Mouse (Mus musculus) myocyte (in vitro differentiated cells): ENCODE measurements around the gene Cnga4. TPM values are rescaled to one million over a fixed set of nuclear protein-coding genes. Genes with fewer than 3 reads are reported as not detected.

Experiments used
- H3K27me3 ChIP-seq: one replicate; pipeline ENCODE4 v1.6.1; 2011; ENCODE audit not compliant: control insufficient read depth, insufficient read depth, insufficient read length
- H3K36me3 ChIP-seq: one replicate; pipeline ENCODE4 v1.6.1; 2011; ENCODE audit not compliant: control insufficient read depth, insufficient read depth
- H3K4me2 ChIP-seq: one replicate; pipeline ENCODE4 v1.6.1; 2011; ENCODE audit warnings: low read depth, control low read depth
- H3K4me3 ChIP-seq: one replicate; pipeline ENCODE4 v1.5.1; 2011; ENCODE audit warnings: mild to moderate bottlenecking, control low read depth, moderate library complexity
- H3K79me2 ChIP-seq: one replicate; pipeline ENCODE4 v1.6.1; 2011; ENCODE audit not compliant: control insufficient read depth, insufficient read depth
- H3ac ChIP-seq: one replicate; pipeline ENCODE4 v1.6.1; 2011; ENCODE audit not compliant: control insufficient read depth, insufficient read length
- CEBPB ChIP-seq: IDR thresholded peaks from 2 replicates; pipeline ENCODE4 v1.6.1; 2011; ENCODE audit warnings: mild to moderate bottlenecking, moderate library complexity; ENCODE audit not compliant: poor library complexity, insufficient read depth, severe bottlenecking
- E2F4 ChIP-seq: IDR thresholded peaks from one replicate; pipeline ENCODE4 v1.6.1; 2011; ENCODE audit warnings: mild to moderate bottlenecking, control low read depth, moderate library complexity; ENCODE audit not compliant: insufficient read depth
- MAX ChIP-seq: IDR thresholded peaks from one replicate; pipeline ENCODE4 v1.6.1; 2011; ENCODE audit warnings: low read depth, mild to moderate bottlenecking, control low read depth
- MYOD1 ChIP-seq, 3 experiments: IDR thresholded peaks; one replicate each; pipeline ENCODE4 v1.6.1; 2011; ENCODE audit warnings: control low read depth in 2 of 3, low read depth in 2 of 3, mild to moderate bottlenecking in 2 of 3, moderate library complexity in 1 of 3; ENCODE audit not compliant: insufficient read length in 2 of 3, control insufficient read depth in 1 of 3
- MYOG ChIP-seq, 3 experiments: IDR thresholded peaks; one replicate each; pipeline ENCODE4 v1.6.1; 2011; ENCODE audit warnings: control low read depth in 2 of 3, low read depth in 2 of 3, mild to moderate bottlenecking in 2 of 3; ENCODE audit not compliant: insufficient read length in 2 of 3, control insufficient read depth in 1 of 3, insufficient read depth in 1 of 3
- POLR2A ChIP-seq: IDR thresholded peaks from one replicate; pipeline ENCODE4 v1.6.1; 2011; ENCODE audit warnings: low read depth, mild to moderate bottlenecking, control low read depth, moderate library complexity; ENCODE audit not compliant: insufficient read length
- POLR2AphosphoS2 ChIP-seq: IDR thresholded peaks from one replicate; pipeline ENCODE4 v1.6.1; 2011; ENCODE audit warnings: low read depth, control low read depth; ENCODE audit not compliant: insufficient read length
- REST ChIP-seq: IDR thresholded peaks from one replicate; pipeline ENCODE4 v1.6.1; 2011; ENCODE audit warnings: mild to moderate bottlenecking, control low read depth, moderate library complexity; ENCODE audit not compliant: insufficient read depth, insufficient read length
- SRF ChIP-seq: IDR thresholded peaks from one replicate; pipeline ENCODE4 v1.6.1; 2011; ENCODE audit warnings: low read depth; ENCODE audit not compliant: control insufficient read depth, insufficient read length
- TCF12 ChIP-seq: IDR thresholded peaks from one replicate; pipeline ENCODE4 v1.6.1; 2011; ENCODE audit warnings: mild to moderate bottlenecking, control low read depth; ENCODE audit not compliant: poor library complexity, insufficient read depth, severe bottlenecking
- TCF3 ChIP-seq: IDR thresholded peaks from one replicate; pipeline ENCODE4 v1.6.1; 2011; ENCODE audit warnings: low read depth, control low read depth; ENCODE audit not compliant: insufficient read length
- USF1 ChIP-seq: IDR thresholded peaks from one replicate; pipeline ENCODE4 v1.6.1; 2011; ENCODE audit warnings: low read depth, mild to moderate bottlenecking, control low read depth, moderate library complexity
- polyA plus RNA-seq: library from polyadenylated mRNA; unstranded; fragments of >200 nt; fragmentation: generic; extraction: Trizol; gene quantifications from one replicate; pipeline ENCODE4 v1.2.1, GENCODE M21; 2012; ENCODE audit warnings: missing spikeins

Gene Cnga4
- polyA plus RNA-seq, 1 experiment: 0.05 TPM

DNA sequence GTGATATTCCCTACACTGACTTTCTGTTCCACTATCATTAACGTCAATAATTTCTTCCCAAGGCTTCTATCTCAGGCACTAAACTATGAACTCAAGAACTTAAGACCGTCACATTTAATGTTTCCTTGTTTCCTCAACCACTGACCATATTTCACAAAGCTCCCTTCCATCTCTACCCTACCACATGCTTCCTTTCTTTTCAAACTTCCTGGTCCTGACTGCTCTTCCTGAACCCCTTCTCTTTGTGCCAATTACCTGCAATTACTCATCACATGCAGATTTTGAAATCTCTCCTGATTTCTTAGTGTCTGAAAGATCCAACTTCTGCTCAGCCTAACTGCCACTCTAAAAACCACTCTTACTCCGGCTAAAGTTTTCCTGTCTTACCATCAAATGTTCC, 24.0 kb upstream of the Cnga4 start:
- no peak overlapping the region for H3K4me2 ChIP-seq
- H3K27me3 ChIP-seq: no peaks in the 10 kb centered on the region
- TF ChIP-seq E2F4 (no peak), USF1 (no peak), MYOG (IDR thresholded peaks at IDR 0.05; ENCODE audit: control insufficient read depth in 1 of 3, insufficient read depth in 1 of 3, insufficient read length in 2 of 3, low read depth in 2 of 3) (no peak)
- peaks cover 42% of the 10 kb centered on the region for H3K36me3 ChIP-seq
- H3ac ChIP-seq: no peak overlapping the region
- no peak overlapping the region for H3K4me3 ChIP-seq
- no peaks in the 10 kb centered on the region for H3K79me2 ChIP-seq

DNA sequence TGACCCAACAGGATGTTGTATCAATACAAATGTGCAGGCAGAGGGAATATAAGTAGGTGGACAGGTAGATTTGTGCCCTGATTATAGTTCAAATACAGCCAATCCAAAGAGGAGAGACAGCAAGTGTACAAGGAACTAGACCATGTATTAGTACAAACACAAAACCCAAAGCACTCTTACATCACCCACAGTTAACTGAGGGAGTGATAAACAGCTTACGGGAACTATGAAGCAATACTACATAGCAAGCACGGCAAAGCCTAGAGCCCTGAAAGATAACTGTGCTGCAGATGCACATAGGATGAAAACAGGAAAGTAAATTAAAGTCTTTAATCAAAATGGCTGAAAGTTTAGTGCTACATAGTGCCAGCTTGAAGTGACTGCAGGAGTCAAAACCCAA, 16.7 kb upstream of the Cnga4 start:
- no peaks in the 10 kb centered on the region for H3K27me3 ChIP-seq
- TF ChIP-seq TCF12: no peak
- TF ChIP-seq MYOD1 (IDR thresholded peaks at IDR 0.05; ENCODE audit: control insufficient read depth in 1 of 3, insufficient read length in 2 of 3, low read depth in 2 of 3): no peak
- no peak for TF ChIP-seq MAX
- no peak for TF ChIP-seq REST
- no peak for TF ChIP-seq TCF3
- TF ChIP-seq POLR2AphosphoS2: no peak
- TF ChIP-seq CEBPB: no peak
- no peak for TF ChIP-seq POLR2A
- no peak for TF ChIP-seq SRF
- no peak for TF ChIP-seq MYOG (IDR thresholded peaks at IDR 0.05; ENCODE audit: control insufficient read depth in 1 of 3, insufficient read depth in 1 of 3, insufficient read length in 2 of 3, low read depth in 2 of 3)
- no peak for TF ChIP-seq E2F4
- TF ChIP-seq USF1: no peak
- H3K4me3 ChIP-seq: no peak overlapping the region
- H3K4me2 ChIP-seq: no peak overlapping the region
- H3ac ChIP-seq: no peak overlapping the region
- peaks cover 39% of the 10 kb centered on the region for H3K36me3 ChIP-seq
- no peaks in the 10 kb centered on the region for H3K79me2 ChIP-seq

DNA sequence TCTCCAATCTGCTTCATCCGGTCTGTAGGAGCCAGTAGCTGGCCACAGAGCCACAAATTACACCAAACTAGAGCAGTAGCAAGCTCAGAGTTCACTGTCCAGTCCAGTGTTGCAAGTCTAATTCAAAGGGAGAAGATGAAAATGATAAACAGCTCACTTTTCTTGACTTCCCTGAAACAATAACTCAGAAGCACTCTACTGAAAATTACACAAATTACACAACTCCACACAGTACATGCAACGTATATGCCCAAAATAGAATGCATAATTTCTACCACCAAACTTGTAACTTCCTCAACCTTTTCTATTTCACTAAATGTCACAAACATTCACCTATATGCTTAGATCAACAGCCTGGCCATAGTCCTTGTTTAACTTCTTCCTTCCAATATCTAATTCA, 14.1 kb upstream of the Cnga4 start:
- H3K27me3 ChIP-seq: no peaks in the 10 kb centered on the region
- H3ac ChIP-seq: no peak overlapping the region
- peaks cover 28% of the 10 kb centered on the region for H3K36me3 ChIP-seq
- no peak overlapping the region for H3K4me3 ChIP-seq
- H3K4me2 ChIP-seq: no peak overlapping the region
- H3K79me2 ChIP-seq: no peaks in the 10 kb centered on the region
- TF ChIP-seq POLR2AphosphoS2 (no peak), E2F4 (no peak), SRF (no peak), MAX (no peak), MYOG (IDR thresholded peaks at IDR 0.05; ENCODE audit: control insufficient read depth in 1 of 3, insufficient read depth in 1 of 3, insufficient read length in 2 of 3, low read depth in 2 of 3) (no peak), TCF12 (no peak), CEBPB (no peak), REST (no peak), TCF3 (no peak), POLR2A (no peak), USF1 (no peak), MYOD1 (IDR thresholded peaks at IDR 0.05; ENCODE audit: control insufficient read depth in 1 of 3, insufficient read length in 2 of 3, low read depth in 2 of 3) (no peak)

DNA sequence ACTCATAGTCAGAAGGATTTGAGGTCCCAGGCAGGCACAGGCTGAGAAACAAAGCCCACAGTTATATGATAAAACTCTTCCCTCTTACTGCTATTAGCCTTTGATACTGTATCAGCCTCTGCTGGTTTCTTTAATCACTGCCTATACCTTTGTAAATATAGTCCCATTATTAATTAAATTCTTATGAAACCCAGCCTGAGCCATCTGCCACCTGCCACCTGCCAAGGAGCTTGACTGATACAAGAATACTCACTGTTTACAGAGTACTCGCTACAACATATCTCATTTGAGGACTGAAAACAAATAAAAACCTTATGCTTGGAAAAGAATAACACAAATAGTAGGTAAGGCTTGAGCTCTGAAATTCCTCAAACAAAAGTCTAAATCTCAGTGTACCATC, 9.8 kb upstream of the Cnga4 start:
- Histone ChIP-seq H3K36me3 (peaks cover 9% of the 10 kb centered on the region), H3ac (no peak overlapping the region), H3K4me3 (no peak overlapping the region), H3K79me2 (peaks cover 35% of the 10 kb centered on the region), H3K4me2 (no peak overlapping the region), H3K27me3 (no peaks in the 10 kb centered on the region)
- TF ChIP-seq POLR2A (no peak), E2F4 (no peak), CEBPB (no peak), REST (no peak), MYOD1 (IDR thresholded peaks at IDR 0.05; ENCODE audit: control insufficient read depth in 1 of 3, insufficient read length in 2 of 3, low read depth in 2 of 3) (no peak), TCF12 (no peak), SRF (no peak), USF1 (no peak), POLR2AphosphoS2 (no peak), MAX (no peak), MYOG (IDR thresholded peaks at IDR 0.05; ENCODE audit: control insufficient read depth in 1 of 3, insufficient read depth in 1 of 3, insufficient read length in 2 of 3, low read depth in 2 of 3) (no peak), TCF3 (no peak)

DNA sequence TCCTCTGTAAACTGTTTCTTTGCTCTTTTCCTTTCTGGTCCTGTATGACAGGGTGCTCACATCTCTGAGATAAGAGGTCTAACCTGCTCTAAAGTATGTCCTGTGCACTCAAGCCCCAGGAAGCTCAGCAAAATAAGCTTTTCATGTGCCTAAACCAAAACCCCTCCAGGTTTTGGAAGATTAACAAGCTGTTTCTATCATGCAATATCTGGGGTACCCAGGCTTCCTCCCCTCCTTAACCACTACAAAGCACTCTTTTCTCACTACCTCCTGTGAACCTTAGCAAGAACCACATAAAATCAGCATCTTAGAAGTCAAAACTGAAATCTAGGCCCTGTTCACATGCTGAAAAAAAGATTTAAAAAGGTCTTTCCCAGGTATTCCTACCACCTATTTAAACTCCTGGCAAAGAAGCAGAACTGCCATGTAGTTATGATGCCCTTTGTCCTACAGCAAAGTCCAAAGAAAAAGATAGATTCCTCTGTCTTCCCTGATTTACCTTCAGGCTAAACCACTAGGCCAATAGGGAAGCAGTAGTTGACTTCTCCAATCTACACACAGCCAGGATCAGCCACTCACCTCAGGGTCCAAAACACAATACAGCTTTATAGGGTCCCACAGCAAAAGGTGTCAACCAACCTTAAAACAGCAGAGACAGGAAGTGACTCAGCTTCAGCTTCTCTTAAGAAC, 9.1 kb upstream of the Cnga4 start:
- peaks cover 9% of the 10 kb centered on the region for H3K36me3 ChIP-seq
- H3K27me3 ChIP-seq: no peaks in the 10 kb centered on the region
- H3K79me2 ChIP-seq: peaks cover 36% of the 10 kb centered on the region
- H3K4me3 ChIP-seq: no peak overlapping the region
- no peak overlapping the region for H3ac ChIP-seq
- TF ChIP-seq E2F4 (no peak), USF1 (no peak), POLR2A (no peak), TCF3 (no peak), TCF12 (no peak), MYOG (IDR thresholded peaks at IDR 0.05; ENCODE audit: control insufficient read depth in 1 of 3, insufficient read depth in 1 of 3, insufficient read length in 2 of 3, low read depth in 2 of 3) (no peak), MAX (no peak)
- no peak overlapping the region for H3K4me2 ChIP-seq
